Mouse (Mus musculus): ENCODE data around the gene Hoxa5. TPM values are rescaled to one million over a fixed set of nuclear protein-coding genes. Genes with fewer than 3 reads are reported as not detected.

Gene Hoxa5
- polyA plus RNA-seq, 1 experiment, result 1.6 TPM

- peak within 1 kb of the TSS; percentile 16 for H3ac ChIP-seq (ENCODE audit: control insufficient read depth, insufficient read length)
- no peaks in the 10 kb centered on the region for H3K36me3 ChIP-seq (ENCODE audit: control insufficient read depth, insufficient read depth)
- peak; percentile 38 for TF ChIP-seq POLR2AphosphoS2 (IDR thresholded peaks at IDR 0.05; ENCODE audit: insufficient read length, low read depth)
- TF ChIP-seq SRF (IDR thresholded peaks at IDR 0.05; ENCODE audit: control insufficient read depth, insufficient read length, low read depth), result no peak
- H3K4me3 ChIP-seq, result peak within 1 kb of the TSS; percentile 86
- H3K27me3 ChIP-seq (ENCODE audit: control insufficient read depth, insufficient read depth, insufficient read length), result no peaks in the 10 kb centered on the region
- H3K79me2 ChIP-seq (ENCODE audit: control insufficient read depth, insufficient read depth), result peaks cover 65% of the 10 kb centered on the region
- peak within 1 kb of the TSS; percentile 79 for H3K4me2 ChIP-seq (ENCODE audit: low read depth)
Measured at GRCm38 (mm10) chr6:52240389-52241000, 36.1 kb upstream of the Hoxa5 start, which contains the start of gene Hoxa10. TSS of gene Hoxa10 (minus strand) at chr6:52240854.

- Histone ChIP-seq H3K36me3 (ENCODE audit: control insufficient read depth, insufficient read depth) (no peaks in the 10 kb centered on the region), H3K27me3 (ENCODE audit: control insufficient read depth, insufficient read depth, insufficient read length) (no peaks in the 10 kb centered on the region), H3ac (ENCODE audit: control insufficient read depth, insufficient read length) (peak overlapping the region; percentile 16), H3K79me2 (ENCODE audit: control insufficient read depth, insufficient read depth) (peaks cover 71% of the 10 kb centered on the region), H3K4me3 (peak overlapping the region; percentile 86), H3K4me2 (ENCODE audit: low read depth) (peak overlapping the region; percentile 79)
- TF ChIP-seq CEBPB (IDR thresholded peaks at IDR 0.05; ENCODE audit: insufficient read depth, poor library complexity, severe bottlenecking) (no peak), MYOD1 (IDR thresholded peaks at IDR 0.05; ENCODE audit: control insufficient read depth in 1 of 3, insufficient read length in 2 of 3, low read depth in 2 of 3) (no peak), TCF3 (IDR thresholded peaks at IDR 0.05; ENCODE audit: insufficient read length, low read depth) (no peak), MYOG (IDR thresholded peaks at IDR 0.05; ENCODE audit: control insufficient read depth in 1 of 3, insufficient read depth in 1 of 3, insufficient read length in 2 of 3, low read depth in 2 of 3) (no peak), MAX (IDR thresholded peaks at IDR 0.05; ENCODE audit: low read depth) (no peak), USF1 (IDR thresholded peaks at IDR 0.05; ENCODE audit: low read depth) (no peak), SRF (IDR thresholded peaks at IDR 0.05; ENCODE audit: control insufficient read depth, insufficient read length, low read depth) (no peak), REST (IDR thresholded peaks at IDR 0.05; ENCODE audit: insufficient read depth, insufficient read length) (no peak), E2F4 (IDR thresholded peaks at IDR 0.05; ENCODE audit: insufficient read depth) (no peak), TCF12 (IDR thresholded peaks at IDR 0.05; ENCODE audit: insufficient read depth, poor library complexity, severe bottlenecking) (no peak), POLR2AphosphoS2 (IDR thresholded peaks at IDR 0.05; ENCODE audit: insufficient read length, low read depth) (no peak), POLR2A (IDR thresholded peaks at IDR 0.05; ENCODE audit: insufficient read length, low read depth) (no peak)
Measured at GRCm38 (mm10) chr6:52239625-52240388, 35.4 kb upstream of the Hoxa5 start.

- no peaks in the 10 kb centered on the region for H3K27me3 ChIP-seq (ENCODE audit: control insufficient read depth, insufficient read depth, insufficient read length)
- H3K36me3 ChIP-seq (ENCODE audit: control insufficient read depth, insufficient read depth), result no peaks in the 10 kb centered on the region
- peak overlapping the region; percentile 86 for H3K4me3 ChIP-seq
- no peak overlapping the region for H3ac ChIP-seq (ENCODE audit: control insufficient read depth, insufficient read length)
- H3K4me2 ChIP-seq (ENCODE audit: low read depth), result peak overlapping the region; percentile 79
- peaks cover 66% of the 10 kb centered on the region for H3K79me2 ChIP-seq (ENCODE audit: control insufficient read depth, insufficient read depth)
- no peak for TF ChIP-seq MAX (IDR thresholded peaks at IDR 0.05; ENCODE audit: low read depth)
- no peak for TF ChIP-seq POLR2AphosphoS2 (IDR thresholded peaks at IDR 0.05; ENCODE audit: insufficient read length, low read depth)
- TF ChIP-seq MYOG (IDR thresholded peaks at IDR 0.05; ENCODE audit: control insufficient read depth in 1 of 3, insufficient read depth in 1 of 3, insufficient read length in 2 of 3, low read depth in 2 of 3), result no peak
- no peak for TF ChIP-seq SRF (IDR thresholded peaks at IDR 0.05; ENCODE audit: control insufficient read depth, insufficient read length, low read depth)
- no peak for TF ChIP-seq E2F4 (IDR thresholded peaks at IDR 0.05; ENCODE audit: insufficient read depth)
- TF ChIP-seq TCF3 (IDR thresholded peaks at IDR 0.05; ENCODE audit: insufficient read length, low read depth), result no peak
- TF ChIP-seq MYOD1 (IDR thresholded peaks at IDR 0.05; ENCODE audit: control insufficient read depth in 1 of 3, insufficient read length in 2 of 3, low read depth in 2 of 3), result no peak
Measured at GRCm38 (mm10) chr6:52238976-52239375, 34.6 kb upstream of the Hoxa5 start.

- TF ChIP-seq MYOG (IDR thresholded peaks at IDR 0.05; ENCODE audit: control insufficient read depth in 1 of 3, insufficient read depth in 1 of 3, insufficient read length in 2 of 3, low read depth in 2 of 3) (no peak), TCF12 (IDR thresholded peaks at IDR 0.05; ENCODE audit: insufficient read depth, poor library complexity, severe bottlenecking) (no peak), TCF3 (IDR thresholded peaks at IDR 0.05; ENCODE audit: insufficient read length, low read depth) (no peak), E2F4 (IDR thresholded peaks at IDR 0.05; ENCODE audit: insufficient read depth) (no peak), POLR2AphosphoS2 (IDR thresholded peaks at IDR 0.05; ENCODE audit: insufficient read length, low read depth) (no peak), SRF (IDR thresholded peaks at IDR 0.05; ENCODE audit: control insufficient read depth, insufficient read length, low read depth) (no peak), MAX (IDR thresholded peaks at IDR 0.05; ENCODE audit: low read depth) (no peak), USF1 (IDR thresholded peaks at IDR 0.05; ENCODE audit: low read depth) (no peak), REST (IDR thresholded peaks at IDR 0.05; ENCODE audit: insufficient read depth, insufficient read length) (no peak), CEBPB (IDR thresholded peaks at IDR 0.05; ENCODE audit: insufficient read depth, poor library complexity, severe bottlenecking) (no peak), POLR2A (IDR thresholded peaks at IDR 0.05; ENCODE audit: insufficient read length, low read depth) (no peak), MYOD1 (IDR thresholded peaks at IDR 0.05; ENCODE audit: control insufficient read depth in 1 of 3, insufficient read length in 2 of 3, low read depth in 2 of 3) (no peak)
- Histone ChIP-seq H3K79me2 (ENCODE audit: control insufficient read depth, insufficient read depth) (peaks cover 67% of the 10 kb centered on the region), H3ac (ENCODE audit: control insufficient read depth, insufficient read length) (no peak overlapping the region), H3K4me2 (ENCODE audit: low read depth) (peak overlapping the region; percentile 79), H3K36me3 (ENCODE audit: control insufficient read depth, insufficient read depth) (no peaks in the 10 kb centered on the region), H3K27me3 (ENCODE audit: control insufficient read depth, insufficient read depth, insufficient read length) (no peaks in the 10 kb centered on the region), H3K4me3 (peak overlapping the region; percentile 86)
Measured at GRCm38 (mm10) chr6:52238155-52238545, 33.8 kb upstream of the Hoxa5 start.
